Mouse (Mus musculus): ENCODE data around the gene 2210407C18Rik. TPM values are rescaled to one million over a fixed set of nuclear protein-coding genes. Genes with fewer than 3 reads are reported as not detected.

Gene 2210407C18Rik
- polyA plus RNA-seq, 1 experiment, result not detected

DNA sequence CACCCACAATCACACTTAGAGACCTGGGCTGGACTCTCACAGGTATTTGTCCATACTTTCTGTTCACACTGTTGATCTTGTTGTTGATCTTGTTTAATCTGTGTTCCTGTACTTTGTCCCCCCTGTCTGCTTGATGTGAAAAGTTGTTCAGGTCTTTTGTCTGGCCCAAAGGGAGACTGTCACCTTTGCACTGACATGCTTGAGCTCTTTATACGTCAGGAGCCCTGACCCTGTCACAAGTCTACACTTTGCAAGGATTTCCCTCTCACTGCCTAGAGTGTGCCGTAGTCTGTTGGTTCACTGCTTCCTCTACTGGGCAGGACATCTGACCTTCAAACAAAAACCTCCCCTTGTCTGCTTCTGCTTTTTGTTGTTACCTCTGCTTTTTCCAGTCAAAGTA is 11.2 kb downstream of the 2210407C18Rik start:
- no peaks in the 10 kb centered on the region for H3K4me1 ChIP-seq (ENCODE audit: control insufficient read depth, insufficient read depth, low read length)
- TF ChIP-seq CTCF (IDR thresholded peaks at IDR 0.05; ENCODE audit: low read depth, low read length) (no peak), POLR2A (IDR thresholded peaks at IDR 0.05; ENCODE audit: borderline replicate concordance, low read depth, low read length) (no peak)
- no peak overlapping the region for H3K4me3 ChIP-seq (ENCODE audit: insufficient read depth, low read length)
- no peak overlapping the region for H3K27ac ChIP-seq (ENCODE audit: insufficient read depth, low read depth, low read length)

GRCm38 (mm10) chr11:58602800-58603560 is 12.9 kb downstream of the 2210407C18Rik start:
- no peaks in the 10 kb centered on the region for H3K4me1 ChIP-seq (ENCODE audit: control insufficient read depth, insufficient read depth, low read length)
- H3K27ac ChIP-seq (ENCODE audit: insufficient read depth, low read depth, low read length), result no peak overlapping the region
- H3K4me3 ChIP-seq (ENCODE audit: insufficient read depth, low read length), result no peak overlapping the region
- no peak for TF ChIP-seq CTCF (IDR thresholded peaks at IDR 0.05; ENCODE audit: low read depth, low read length)
- TF ChIP-seq POLR2A (IDR thresholded peaks at IDR 0.05; ENCODE audit: borderline replicate concordance, low read depth, low read length), result no peak

GRCm38 (mm10) chr11:58602062-58602461 is 13.8 kb downstream of the 2210407C18Rik start:
- Histone ChIP-seq H3K4me3 (ENCODE audit: insufficient read depth, low read length) (no peak overlapping the region), H3K4me1 (ENCODE audit: control insufficient read depth, insufficient read depth, low read length) (no peaks in the 10 kb centered on the region), H3K27ac (ENCODE audit: insufficient read depth, low read depth, low read length) (no peak overlapping the region)
- TF ChIP-seq POLR2A (IDR thresholded peaks at IDR 0.05; ENCODE audit: borderline replicate concordance, low read depth, low read length) (no peak), CTCF (IDR thresholded peaks at IDR 0.05; ENCODE audit: low read depth, low read length) (no peak)

DNA sequence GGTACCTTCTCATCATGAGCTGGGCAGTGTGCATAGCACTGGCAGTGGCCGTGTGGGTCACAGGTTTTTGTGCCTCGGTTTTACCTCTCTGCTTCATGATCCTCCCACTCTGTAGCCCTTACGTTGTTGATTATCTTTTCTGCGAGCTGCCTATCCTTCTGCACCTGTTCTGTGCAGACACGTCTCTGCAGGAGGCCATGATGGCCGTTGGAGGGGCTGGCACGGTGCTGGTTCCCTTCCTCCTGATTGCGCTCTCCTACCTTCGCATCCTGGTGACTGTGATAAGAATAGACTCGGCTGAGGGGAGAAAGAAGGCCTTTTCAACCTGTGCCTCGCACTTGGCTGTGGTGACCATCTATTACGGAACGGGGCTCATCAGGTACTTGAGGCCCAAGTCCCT is 18.0 kb downstream of the 2210407C18Rik start:
- TF ChIP-seq CTCF (IDR thresholded peaks at IDR 0.05; ENCODE audit: low read depth, low read length) (no peak), POLR2A (IDR thresholded peaks at IDR 0.05; ENCODE audit: borderline replicate concordance, low read depth, low read length) (no peak)
- no peak overlapping the region for H3K27ac ChIP-seq (ENCODE audit: insufficient read depth, low read depth, low read length)
- no peak overlapping the region for H3K4me3 ChIP-seq (ENCODE audit: insufficient read depth, low read length)
- H3K4me1 ChIP-seq (ENCODE audit: control insufficient read depth, insufficient read depth, low read length), result no peaks in the 10 kb centered on the region

GRCm38 (mm10) chr11:58594814-58595213 is 21.1 kb downstream of the 2210407C18Rik start, which contains the start of gene Olfr324:
Gene Olfr324, plus strand, starts transcription at chr11:58595114.
- TF ChIP-seq POLR2A (IDR thresholded peaks at IDR 0.05; ENCODE audit: borderline replicate concordance, low read depth, low read length), result no peak
- no peak for TF ChIP-seq CTCF (IDR thresholded peaks at IDR 0.05; ENCODE audit: low read depth, low read length)
- Histone ChIP-seq H3K27ac (ENCODE audit: insufficient read depth, low read depth, low read length) (no peak within 1 kb of the TSS), H3K4me1 (ENCODE audit: control insufficient read depth, insufficient read depth, low read length) (no peaks in the 10 kb centered on the region), H3K4me3 (ENCODE audit: insufficient read depth, low read length) (no peak within 1 kb of the TSS)

DNA sequence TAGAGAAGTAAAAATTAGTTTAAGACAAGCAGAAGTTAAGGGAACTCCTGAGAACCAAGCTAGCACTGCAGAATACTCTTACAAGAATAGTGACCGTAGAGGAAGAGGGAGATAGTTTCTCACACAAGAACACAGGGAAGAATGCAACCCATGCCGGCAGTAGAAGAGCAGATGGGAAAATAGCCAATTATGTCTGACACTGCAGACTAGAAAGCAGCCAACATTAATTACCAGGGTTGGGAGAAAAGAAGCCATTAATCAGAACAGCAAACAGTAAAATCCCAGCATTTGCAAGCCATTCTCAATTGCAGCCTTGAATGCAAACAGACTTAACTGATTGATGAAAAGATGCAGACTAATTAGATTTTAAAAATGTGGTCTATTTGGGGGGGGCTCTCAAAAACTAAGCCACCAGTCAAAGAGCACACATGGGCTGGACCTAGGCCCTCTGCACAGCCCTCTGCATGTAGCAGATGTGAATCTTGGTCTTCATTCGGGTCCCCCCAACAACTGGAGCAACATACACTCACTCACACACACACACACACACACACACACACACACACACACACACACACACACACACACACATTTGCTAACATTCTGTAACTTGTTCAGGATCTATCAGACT is 27.1 kb downstream of the 2210407C18Rik start:
- TF ChIP-seq CTCF (IDR thresholded peaks at IDR 0.05; ENCODE audit: low read depth, low read length) (no peak), POLR2A (IDR thresholded peaks at IDR 0.05; ENCODE audit: borderline replicate concordance, low read depth, low read length) (no peak)
- Histone ChIP-seq H3K27ac (ENCODE audit: insufficient read depth, low read depth, low read length) (no peak overlapping the region), H3K4me3 (ENCODE audit: insufficient read depth, low read length) (no peak overlapping the region), H3K4me1 (ENCODE audit: control insufficient read depth, insufficient read depth, low read length) (no peaks in the 10 kb centered on the region)

DNA sequence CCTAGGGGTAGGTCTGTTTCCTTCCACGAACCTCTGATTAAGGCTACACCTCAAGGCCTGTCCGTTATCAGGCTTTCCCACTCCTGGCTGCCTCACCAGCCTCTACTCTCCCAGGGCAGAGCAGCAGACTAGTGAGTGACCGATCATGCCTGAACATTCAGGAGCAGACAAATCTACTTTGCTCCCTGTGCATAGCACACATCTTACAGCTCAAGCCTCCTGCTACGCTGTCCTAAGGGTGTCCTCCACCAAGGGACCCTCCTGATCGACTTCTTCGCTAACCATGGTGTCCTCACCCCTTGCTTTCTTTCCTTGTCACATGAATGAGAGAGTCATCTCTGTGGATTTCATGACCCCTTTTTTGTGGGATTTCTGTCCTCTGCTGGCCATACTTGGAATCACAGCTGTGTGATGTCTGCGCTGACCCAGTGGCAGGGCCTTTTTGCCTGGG is 28.0 kb downstream of the 2210407C18Rik start:
- Histone ChIP-seq H3K4me1 (ENCODE audit: control insufficient read depth, insufficient read depth, low read length) (no peaks in the 10 kb centered on the region), H3K4me3 (ENCODE audit: insufficient read depth, low read length) (no peak overlapping the region), H3K27ac (ENCODE audit: insufficient read depth, low read depth, low read length) (no peak overlapping the region)
- TF ChIP-seq CTCF (IDR thresholded peaks at IDR 0.05; ENCODE audit: low read depth, low read length) (peak; percentile 49; the same call in 1 of the 2 replicates), POLR2A (IDR thresholded peaks at IDR 0.05; ENCODE audit: borderline replicate concordance, low read depth, low read length) (no peak)

- Histone ChIP-seq H3K4me3 (ENCODE audit: insufficient read depth, low read length) (no peak overlapping the region), H3K27ac (ENCODE audit: insufficient read depth, low read depth, low read length) (no peak overlapping the region), H3K4me1 (ENCODE audit: control insufficient read depth, insufficient read depth, low read length) (no peaks in the 10 kb centered on the region)
- TF ChIP-seq CTCF (IDR thresholded peaks at IDR 0.05; ENCODE audit: low read depth, low read length) (no peak), POLR2A (IDR thresholded peaks at IDR 0.05; ENCODE audit: borderline replicate concordance, low read depth, low read length) (no peak)
Measured at GRCm38 (mm10) chr11:58578636-58579035, 37.2 kb downstream of the 2210407C18Rik start.

DNA sequence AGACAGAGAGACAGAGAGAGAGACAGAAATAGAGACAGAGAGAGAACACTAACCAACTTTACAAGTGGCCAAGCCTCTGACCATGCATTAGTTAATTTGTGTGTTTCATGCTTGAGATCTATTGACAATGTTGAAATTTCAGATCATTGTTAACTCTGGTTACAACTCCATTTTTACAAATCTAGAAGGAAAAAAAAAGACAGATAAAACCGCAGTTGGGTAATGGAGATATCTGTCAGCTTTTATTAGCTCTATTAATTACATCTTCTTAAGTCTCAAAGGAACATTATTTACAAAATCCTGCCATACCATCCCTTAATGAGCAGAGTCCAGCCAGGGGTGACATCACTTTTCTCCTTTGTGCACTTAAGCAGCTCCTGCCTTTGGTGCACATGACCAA is 38.4 kb downstream of the 2210407C18Rik start, which contains the start of gene Olfr325:
Gene Olfr325, plus strand, starts transcription at position 301 of the 400 bp plus-strand sequence.
- no peak for TF ChIP-seq CTCF (IDR thresholded peaks at IDR 0.05; ENCODE audit: low read depth, low read length)
- no peak for TF ChIP-seq POLR2A (IDR thresholded peaks at IDR 0.05; ENCODE audit: borderline replicate concordance, low read depth, low read length)
- Histone ChIP-seq H3K4me3 (ENCODE audit: insufficient read depth, low read length) (no peak within 1 kb of the TSS), H3K27ac (ENCODE audit: insufficient read depth, low read depth, low read length) (no peak within 1 kb of the TSS), H3K4me1 (ENCODE audit: control insufficient read depth, insufficient read depth, low read length) (no peaks in the 10 kb centered on the region)

DNA sequence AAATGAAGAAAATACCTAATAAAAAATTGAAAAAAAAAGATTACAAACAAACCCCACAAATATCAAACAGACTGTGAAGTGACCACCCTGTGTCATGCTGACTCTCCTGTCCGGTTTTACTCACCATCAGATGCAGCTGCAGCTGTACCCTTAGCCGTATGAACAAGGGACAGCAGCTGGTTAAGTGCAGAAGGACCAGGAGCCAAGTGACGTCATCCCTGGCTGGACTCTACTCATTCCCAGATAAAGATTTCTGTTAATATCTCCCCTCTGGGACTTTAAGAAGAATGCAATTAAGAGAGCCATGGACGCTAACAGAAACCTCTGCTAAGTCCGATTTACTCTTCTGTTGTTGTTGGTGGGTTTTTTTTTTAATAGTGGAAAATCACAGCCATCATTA is 45.5 kb downstream of the 2210407C18Rik start, which contains the start of gene Olfr224:
Gene Olfr224, minus strand, starts transcription at position 149 of the 400 bp plus-strand sequence.
- Histone ChIP-seq H3K4me1 (ENCODE audit: control insufficient read depth, insufficient read depth, low read length) (no peaks in the 10 kb centered on the region), H3K4me3 (ENCODE audit: insufficient read depth, low read length) (no peak within 1 kb of the TSS), H3K27ac (ENCODE audit: insufficient read depth, low read depth, low read length) (no peak within 1 kb of the TSS)
- TF ChIP-seq POLR2A (IDR thresholded peaks at IDR 0.05; ENCODE audit: borderline replicate concordance, low read depth, low read length) (no peak), CTCF (IDR thresholded peaks at IDR 0.05; ENCODE audit: low read depth, low read length) (no peak)

Other genes with a start within 250 kb of the 2210407C18Rik start
- gene Lypd8, start 237.0 kb downstream of the 2210407C18Rik start, polyA plus RNA-seq (2012; ENCODE audit: insufficient read depth, insufficient read length, missing spikeins), result not detected in 2 replicates
- gene 1810065E05Rik, start 195.0 kb downstream of the 2210407C18Rik start, polyA plus RNA-seq (2012; ENCODE audit: insufficient read depth, insufficient read length, missing spikeins), result not detected in 2 replicates
- gene Gm12253, start 183.5 kb downstream of the 2210407C18Rik start, polyA plus RNA-seq (2012; ENCODE audit: insufficient read depth, insufficient read length, missing spikeins), result not detected in 2 replicates
- gene Lypd9, start 163.2 kb downstream of the 2210407C18Rik start, polyA plus RNA-seq (2012; ENCODE audit: insufficient read depth, insufficient read length, missing spikeins), result not detected in 2 replicates
- gene Olfr30, start 153.8 kb downstream of the 2210407C18Rik start, polyA plus RNA-seq (2012; ENCODE audit: insufficient read depth, insufficient read length, missing spikeins), result not detected in 2 replicates
- not detected in 2 replicates for gene Olfr332, start 123.5 kb downstream of the 2210407C18Rik start, polyA plus RNA-seq (2012; ENCODE audit: insufficient read depth, insufficient read length, missing spikeins)
- not detected in 2 replicates for gene Olfr331, start 113.5 kb downstream of the 2210407C18Rik start, polyA plus RNA-seq (2012; ENCODE audit: insufficient read depth, insufficient read length, missing spikeins)
- not detected in 2 replicates for gene Olfr330, start 81.2 kb downstream of the 2210407C18Rik start, polyA plus RNA-seq (2012; ENCODE audit: insufficient read depth, insufficient read length, missing spikeins)
- gene Olfr329-ps, start 69.7 kb downstream of the 2210407C18Rik start, polyA plus RNA-seq (2012; ENCODE audit: insufficient read depth, insufficient read length, missing spikeins), result not detected in 2 replicates
- gene Olfr328, start 60.4 kb downstream of the 2210407C18Rik start, polyA plus RNA-seq (2012; ENCODE audit: insufficient read depth, insufficient read length, missing spikeins), result not detected in 2 replicates
- gene Olfr224, start 45.5 kb downstream of the 2210407C18Rik start, polyA plus RNA-seq (2012; ENCODE audit: insufficient read depth, insufficient read length, missing spikeins), result not detected in 2 replicates
- not detected in 2 replicates for gene Olfr325, start 38.3 kb downstream of the 2210407C18Rik start, polyA plus RNA-seq (2012; ENCODE audit: insufficient read depth, insufficient read length, missing spikeins)
- gene Olfr324, start 21.0 kb downstream of the 2210407C18Rik start, polyA plus RNA-seq (2012; ENCODE audit: insufficient read depth, insufficient read length, missing spikeins), result not detected in 2 replicates
- not detected in 2 replicates for gene Olfr323, start 14.4 kb upstream of the 2210407C18Rik start, polyA plus RNA-seq (2012; ENCODE audit: insufficient read depth, insufficient read length, missing spikeins)
- gene Trim58, start 24.4 kb upstream of the 2210407C18Rik start, polyA plus RNA-seq (2012; ENCODE audit: insufficient read depth, insufficient read length, missing spikeins), result not detected in 2 replicates
- gene Olfr322, start 42.7 kb upstream of the 2210407C18Rik start, polyA plus RNA-seq (2012; ENCODE audit: insufficient read depth, insufficient read length, missing spikeins), result not detected in 2 replicates
- not detected in 2 replicates for gene Olfr320, start 65.0 kb upstream of the 2210407C18Rik start, polyA plus RNA-seq (2012; ENCODE audit: insufficient read depth, insufficient read length, missing spikeins)
- gene Olfr319, start 83.1 kb upstream of the 2210407C18Rik start, polyA plus RNA-seq (2012; ENCODE audit: insufficient read depth, insufficient read length, missing spikeins), result not detected in 2 replicates
- not detected in 2 replicates for gene Olfr318, start 107.9 kb upstream of the 2210407C18Rik start, polyA plus RNA-seq (2012; ENCODE audit: insufficient read depth, insufficient read length, missing spikeins)
- gene Olfr317, start 123.1 kb upstream of the 2210407C18Rik start, polyA plus RNA-seq (2012; ENCODE audit: insufficient read depth, insufficient read length, missing spikeins), result not detected in 2 replicates
- gene Olfr316, start 136.7 kb upstream of the 2210407C18Rik start, polyA plus RNA-seq (2012; ENCODE audit: insufficient read depth, insufficient read length, missing spikeins), result not detected in 2 replicates
- gene Olfr315, start 157.1 kb upstream of the 2210407C18Rik start, polyA plus RNA-seq (2012; ENCODE audit: insufficient read depth, insufficient read length, missing spikeins), result not detected in 2 replicates
- gene Olfr314, start 166.9 kb upstream of the 2210407C18Rik start, polyA plus RNA-seq (2012; ENCODE audit: insufficient read depth, insufficient read length, missing spikeins), result not detected in 2 replicates
- not detected in 2 replicates for gene Fam183b, start 185.9 kb upstream of the 2210407C18Rik start, polyA plus RNA-seq (2012; ENCODE audit: insufficient read depth, insufficient read length, missing spikeins)
- not detected in 2 replicates for gene Olfr313, start 198.9 kb upstream of the 2210407C18Rik start, polyA plus RNA-seq (2012; ENCODE audit: insufficient read depth, insufficient read length, missing spikeins)
- not detected in 2 replicates for gene Olfr312, start 213.2 kb upstream of the 2210407C18Rik start, polyA plus RNA-seq (2012; ENCODE audit: insufficient read depth, insufficient read length, missing spikeins)
- not detected in 2 replicates for gene Olfr311, start 223.2 kb upstream of the 2210407C18Rik start, polyA plus RNA-seq (2012; ENCODE audit: insufficient read depth, insufficient read length, missing spikeins)
- 3.8 and 5.3 TPM in 2 replicates for gene Gm12258, start 231.1 kb upstream of the 2210407C18Rik start, polyA plus RNA-seq (2012; ENCODE audit: insufficient read depth, insufficient read length, missing spikeins)

Data from bone marrow macrophage, adult 2 months (primary cell).